Mouse (Mus musculus): ENCODE measurements around the gene Prss16.

- TF ChIP-seq GATA1 (IDR thresholded peaks at IDR 0.05; ENCODE audit: borderline replicate concordance, low read length) = no peak
- TF ChIP-seq FLI1 (IDR thresholded peaks at IDR 0.05; ENCODE audit: low read length) = no peak
Observed at GRCm38 (mm10) chr13:21980981-21981802, 28.4 kb downstream of the Prss16 start, which contains the start of gene Pom121l2.

Measured in megakaryocyte, embryonic 14.5 days (primary cell).